Mouse (Mus musculus): Measurements from ENCODE around the gene Gen1.

Gen1 gene

GRCm38 (mm10) chr12:11223090-11223489, 42.5 kb downstream of the Gen1 start:
- DNase-seq (ENCODE audit: low spot score), result no peak

GRCm38 (mm10) chr12:11222566-11222965, 43.0 kb downstream of the Gen1 start:
- DNase-seq (ENCODE audit: low spot score), result no peak

GRCm38 (mm10) chr12:11221524-11222330, 43.9 kb downstream of the Gen1 start:
- peak; percentile 4 for DNase-seq (ENCODE audit: low spot score)

- DNase-seq (ENCODE audit: low spot score), result no peak
Measured at GRCm38 (mm10) chr12:11217726-11218250, 47.8 kb downstream of the Gen1 start.

- DNase-seq (ENCODE audit: low spot score), result no peak
Measured at GRCm38 (mm10) chr12:11216454-11216853, 49.1 kb downstream of the Gen1 start.

GRCm38 (mm10) chr12:11215555-11215954, 50.0 kb downstream of the Gen1 start:
- no peak for DNase-seq (ENCODE audit: low spot score)

- DNase-seq (ENCODE audit: low spot score), result no peak
Measured at GRCm38 (mm10) chr12:11214776-11215175, 50.8 kb downstream of the Gen1 start.

- DNase-seq (ENCODE audit: low spot score), result no peak
Measured at GRCm38 (mm10) chr12:11212881-11213280, 52.7 kb downstream of the Gen1 start.

GRCm38 (mm10) chr12:11210361-11210760, 55.2 kb downstream of the Gen1 start:
- no peak for DNase-seq (ENCODE audit: low spot score)

GRCm38 (mm10) chr12:11209636-11210035, 56.0 kb downstream of the Gen1 start:
- no peak for DNase-seq (ENCODE audit: low spot score)

GRCm38 (mm10) chr12:11208872-11209271, 56.7 kb downstream of the Gen1 start, which contains the start of gene Msgn1:
Msgn1 (minus strand) TSS chr12:11208972.
- no peak for DNase-seq (ENCODE audit: low spot score)

GRCm38 (mm10) chr12:11206321-11206720, 59.3 kb downstream of the Gen1 start:
- no peak for DNase-seq (ENCODE audit: low spot score)

- DNase-seq (ENCODE audit: low spot score), result peak; percentile 46
Measured at GRCm38 (mm10) chr12:11203694-11204665, 61.6 kb downstream of the Gen1 start.

GRCm38 (mm10) chr12:11202476-11202875, 63.1 kb downstream of the Gen1 start:
- no peak for DNase-seq (ENCODE audit: low spot score)

- no peak for DNase-seq (ENCODE audit: low spot score)
Measured at GRCm38 (mm10) chr12:11200711-11201110, 64.9 kb downstream of the Gen1 start.

GRCm38 (mm10) chr12:11198551-11198950, 67.0 kb downstream of the Gen1 start:
- DNase-seq (ENCODE audit: low spot score), result no peak

GRCm38 (mm10) chr12:11198026-11198425, 67.6 kb downstream of the Gen1 start:
- no peak for DNase-seq (ENCODE audit: low spot score)

GRCm38 (mm10) chr12:11196830-11197229, 68.8 kb downstream of the Gen1 start:
- DNase-seq (ENCODE audit: low spot score), result no peak

GRCm38 (mm10) chr12:11196142-11196597, 69.4 kb downstream of the Gen1 start:
- DNase-seq (ENCODE audit: low spot score), result peak; percentile 83

GRCm38 (mm10) chr12:11195031-11195430, 70.6 kb downstream of the Gen1 start:
- DNase-seq (ENCODE audit: low spot score), result no peak
